Mouse (Mus musculus) layer of hippocampus, adult 11-12 months (tissue): ENCODE data around the gene Olig1.
"Not testable (repeated sequence)": the region's sequence is repeated elsewhere in the genome, so short reads cannot be mapped to it uniquely, and the experiment has no call there.

Experiments
- DNase-seq: peaks from one replicate; pipeline ENCODE4 v3.0.0; 2022; ENCODE audit warnings: low spot score

Olig1 gene

DNA sequence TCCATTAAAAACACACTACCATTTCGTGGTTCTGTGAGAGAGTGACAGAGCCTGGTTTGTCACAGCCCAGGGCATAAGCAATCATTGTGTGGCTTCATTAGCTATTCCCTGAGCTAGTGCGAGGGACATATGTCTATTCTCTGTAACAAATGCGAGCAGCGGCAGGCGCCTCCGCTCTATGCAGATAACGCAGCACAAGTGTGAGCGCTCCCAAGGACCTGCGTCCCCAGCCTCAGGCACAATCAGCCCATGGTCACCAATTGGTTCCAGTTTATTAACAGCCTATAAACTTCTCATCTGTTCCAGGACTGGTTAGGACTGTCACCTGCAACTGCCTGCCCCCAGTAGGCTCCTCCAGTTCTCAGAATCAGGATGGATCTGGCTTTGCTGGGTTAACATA is 23.3 kb upstream of the Olig1 start:
- no peak for DNase-seq

DNA sequence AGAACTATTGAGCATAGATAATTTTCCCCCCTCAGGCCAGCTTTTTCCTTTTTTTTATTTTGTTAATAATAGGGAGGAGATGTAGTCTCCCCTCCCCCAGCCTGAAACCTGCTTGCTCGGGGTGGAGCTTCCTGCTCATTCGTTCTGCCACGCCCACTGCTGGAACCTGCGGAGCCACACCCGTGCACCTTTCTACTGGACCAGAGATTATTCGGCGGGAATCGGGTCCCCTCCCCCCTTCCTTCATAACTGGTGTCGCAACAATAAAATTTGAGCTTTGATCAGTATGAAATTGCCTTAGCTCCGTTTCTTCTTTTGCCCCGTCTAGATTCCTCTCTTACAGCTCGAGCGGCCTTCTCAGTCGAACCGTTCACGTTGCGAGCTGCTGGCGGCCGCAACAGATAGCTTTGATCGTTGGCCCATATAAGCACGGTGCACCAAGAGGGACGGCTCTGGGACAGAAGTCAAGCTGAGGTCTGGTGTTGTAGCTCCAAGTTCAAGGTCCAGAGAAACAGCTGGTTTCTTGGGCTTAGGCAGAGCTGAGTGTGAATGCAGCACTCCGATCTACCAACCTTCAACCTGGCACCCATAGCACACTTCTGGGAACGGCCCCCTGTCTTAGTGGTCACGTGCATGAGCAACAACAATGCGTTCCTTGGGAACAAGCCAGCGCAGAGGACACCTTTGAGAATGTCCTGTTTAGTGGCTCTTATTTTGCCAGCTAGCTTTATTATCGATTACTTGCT is 14.0 kb upstream of the Olig1 start:
- DNase-seq, result not testable (repeated sequence)

DNA sequence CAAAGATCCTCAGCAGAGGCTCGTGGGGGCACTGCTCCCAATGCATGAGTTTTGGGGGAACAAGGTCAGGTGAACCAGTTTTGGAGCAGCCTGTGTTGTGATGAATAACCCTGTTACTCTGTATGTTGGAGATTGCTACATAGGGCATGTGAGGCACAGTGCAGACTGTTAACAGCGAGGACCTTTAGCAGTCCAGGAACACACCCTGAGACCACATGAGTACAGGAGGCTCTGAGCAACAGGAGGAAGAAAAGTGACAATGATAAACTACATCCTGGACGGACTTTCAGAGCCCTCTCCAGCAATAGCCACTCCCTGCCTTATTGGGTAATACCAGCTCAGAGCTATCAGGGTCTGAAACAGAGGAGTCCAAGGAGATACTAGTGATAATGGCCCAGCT is 10.6 kb upstream of the Olig1 start:
- DNase-seq, result no peak

DNA sequence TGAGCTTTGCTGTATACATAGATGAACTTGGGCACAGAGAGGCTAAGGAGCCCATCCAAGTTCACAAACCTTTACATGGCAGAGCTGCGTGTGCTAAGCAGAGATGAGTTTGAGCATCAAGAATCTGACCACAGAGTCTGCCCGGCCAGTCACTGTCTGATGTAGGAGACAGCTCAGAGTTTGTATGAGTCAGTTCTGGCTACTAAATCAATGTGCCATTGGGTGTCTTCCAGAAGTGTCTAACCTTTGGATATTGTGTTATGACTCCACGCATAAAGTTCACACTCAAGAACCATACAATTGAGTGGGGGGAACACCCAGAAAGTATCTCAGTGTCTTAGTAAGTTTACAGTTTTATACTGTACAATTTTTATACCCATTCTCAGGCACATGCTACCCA is 8.7 kb upstream of the Olig1 start:
- no peak for DNase-seq

DNA sequence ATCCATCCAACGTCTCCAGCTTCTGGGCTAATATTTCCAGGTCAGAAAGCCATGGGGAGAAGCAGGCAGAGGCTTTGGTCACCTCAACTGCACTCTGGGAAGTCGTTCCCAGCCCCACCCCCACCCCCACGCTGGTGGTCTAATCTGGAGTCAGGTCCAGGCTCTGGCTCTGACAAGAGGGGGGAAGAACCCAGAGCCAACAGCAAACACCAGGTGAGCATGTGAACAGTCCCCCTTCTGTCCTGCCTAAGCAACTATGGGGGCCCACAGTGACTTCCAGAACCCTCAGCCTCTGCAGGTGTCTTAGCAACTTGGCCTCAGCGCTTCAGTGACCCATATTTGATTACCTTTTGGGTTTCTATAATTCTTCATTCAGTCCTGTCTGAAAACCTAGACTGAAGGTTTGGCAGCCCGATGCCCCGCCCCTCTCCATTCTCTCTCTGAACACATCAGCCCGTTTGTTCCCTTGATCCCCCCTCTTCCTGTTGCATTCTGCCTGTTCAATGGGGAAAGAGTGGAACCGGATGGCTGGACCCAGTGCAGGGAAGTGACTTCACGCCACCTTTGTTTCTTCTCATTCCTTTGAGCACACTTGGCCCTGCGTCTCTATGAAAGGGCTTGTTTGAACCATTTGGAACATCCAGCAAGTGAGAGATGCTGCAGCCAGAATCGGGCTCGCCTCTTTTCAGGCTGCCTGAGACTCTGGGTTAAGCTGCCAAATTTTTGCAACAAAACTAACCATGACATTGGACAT is 6.9 kb upstream of the Olig1 start:
- DNase-seq, result peak; percentile 30

DNA sequence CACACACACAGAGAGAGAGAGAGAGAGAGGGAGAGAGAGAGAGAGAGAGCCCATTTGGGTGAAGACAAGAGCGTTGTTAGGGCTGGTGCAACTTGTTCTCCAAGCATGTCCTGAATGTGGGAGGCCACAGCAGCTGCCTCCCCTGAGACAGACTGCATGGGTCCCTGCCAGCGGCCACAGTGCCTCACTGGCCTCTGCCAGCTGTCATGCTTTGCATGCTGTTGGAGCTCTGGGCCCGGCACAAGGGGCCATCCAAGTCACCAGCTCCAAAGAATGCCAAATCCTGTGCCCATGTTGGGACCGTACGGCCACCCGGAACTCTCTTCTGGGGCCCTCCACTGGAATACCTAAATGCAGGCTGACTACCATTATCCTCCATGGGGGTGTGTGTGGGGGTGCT is 3.6 kb upstream of the Olig1 start:
- peak; percentile 76 for DNase-seq

DNA sequence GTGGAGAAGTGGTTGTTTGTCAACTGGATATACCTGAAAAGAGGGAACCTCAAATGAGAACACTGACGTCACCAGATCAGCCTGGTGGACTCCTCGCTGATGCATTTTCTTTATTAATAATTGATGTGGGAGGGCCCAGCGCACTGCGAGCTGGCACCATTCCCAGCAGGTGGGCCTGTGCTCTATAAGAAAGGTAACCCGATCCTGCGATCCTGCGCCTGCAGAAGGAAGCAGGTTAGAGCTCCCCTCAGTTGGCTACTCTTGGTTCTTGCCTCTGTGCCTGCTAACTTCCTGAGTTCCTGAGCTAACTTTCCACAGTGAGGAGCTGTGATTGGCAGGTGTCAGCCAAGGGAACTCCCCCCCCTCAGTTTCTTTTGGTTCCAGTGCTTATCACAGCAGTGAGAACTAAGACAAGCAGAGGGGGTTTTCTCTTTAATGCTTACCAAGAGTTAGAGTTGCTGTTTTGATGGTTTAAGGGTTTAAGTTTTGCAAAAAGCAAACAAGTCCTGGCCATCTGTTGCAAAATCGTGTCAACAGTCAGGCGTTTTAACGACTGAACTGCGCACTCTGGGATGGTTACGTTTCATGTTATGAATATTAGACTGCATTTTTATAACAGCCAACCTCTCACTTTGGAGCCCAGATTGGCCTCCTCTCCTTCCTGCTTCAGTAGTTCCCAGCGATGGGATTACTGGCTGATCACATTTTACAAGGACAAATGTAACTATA is 684 bp upstream of the Olig1 start:
- no peak for DNase-seq

DNA sequence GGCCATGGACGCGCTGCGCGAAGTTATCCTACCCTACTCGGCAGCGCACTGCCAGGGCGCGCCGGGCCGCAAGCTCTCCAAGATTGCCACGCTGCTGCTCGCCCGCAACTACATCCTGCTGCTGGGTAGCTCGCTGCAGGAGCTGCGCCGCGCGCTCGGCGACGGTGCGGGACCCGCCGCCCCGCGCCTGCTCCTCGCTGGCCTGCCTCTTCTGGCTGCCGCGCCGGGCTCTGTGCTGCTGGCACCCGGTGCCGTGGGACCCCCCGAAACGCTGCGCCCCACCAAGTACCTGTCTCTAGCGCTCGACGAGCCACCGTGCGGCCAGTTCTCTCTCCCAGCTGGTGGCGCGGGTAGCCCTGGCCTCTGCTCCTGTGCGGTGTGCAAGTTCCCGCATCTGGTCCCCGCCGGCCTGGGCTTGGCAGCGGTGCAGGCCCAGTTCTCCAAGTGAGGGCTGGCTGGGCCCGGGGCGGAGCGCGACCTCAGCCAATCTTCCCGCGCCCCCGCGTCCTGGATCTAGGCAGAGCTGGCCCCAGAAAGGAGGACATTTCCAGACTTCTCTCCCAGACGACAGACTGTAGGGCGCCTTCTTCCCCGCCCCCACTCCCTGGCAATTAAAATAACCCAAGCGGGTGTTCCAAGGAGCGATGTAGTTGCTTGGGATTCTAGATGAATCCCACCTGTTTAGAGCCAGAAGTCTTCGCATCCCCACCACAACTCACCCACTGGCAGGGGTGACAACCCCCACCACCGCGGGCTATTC is 820 bp downstream of the Olig1 start:
- peak; percentile 29 for DNase-seq

DNA sequence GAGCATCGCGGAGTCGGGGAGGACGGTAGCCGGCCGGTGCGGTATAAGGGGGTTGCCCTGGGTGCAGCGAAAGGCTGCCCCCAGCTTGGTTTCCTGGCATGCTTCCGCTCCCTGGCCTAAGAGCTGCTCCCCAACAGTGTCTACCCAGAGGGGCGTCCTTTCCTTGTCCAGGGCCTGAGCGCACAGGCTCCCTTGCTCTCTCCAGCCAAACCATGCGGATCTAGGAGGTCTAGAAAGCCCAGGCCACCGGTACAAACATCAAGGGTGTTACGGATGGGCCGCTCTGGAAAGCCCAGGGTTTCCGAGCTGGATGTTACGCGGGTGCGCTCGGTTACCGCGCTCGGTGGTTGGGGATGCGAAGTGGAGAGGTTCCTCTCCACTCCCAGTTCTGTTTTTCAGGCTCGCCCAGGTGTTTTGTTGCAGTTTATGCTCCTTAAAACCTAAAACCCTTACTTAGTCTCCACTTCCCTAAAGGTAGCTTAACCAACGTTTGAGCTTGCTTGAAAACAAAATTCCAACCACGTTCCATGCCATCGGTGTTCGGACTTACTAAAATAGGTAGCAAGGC is 1.5 kb downstream of the Olig1 start:
- DNase-seq, result no peak

DNA sequence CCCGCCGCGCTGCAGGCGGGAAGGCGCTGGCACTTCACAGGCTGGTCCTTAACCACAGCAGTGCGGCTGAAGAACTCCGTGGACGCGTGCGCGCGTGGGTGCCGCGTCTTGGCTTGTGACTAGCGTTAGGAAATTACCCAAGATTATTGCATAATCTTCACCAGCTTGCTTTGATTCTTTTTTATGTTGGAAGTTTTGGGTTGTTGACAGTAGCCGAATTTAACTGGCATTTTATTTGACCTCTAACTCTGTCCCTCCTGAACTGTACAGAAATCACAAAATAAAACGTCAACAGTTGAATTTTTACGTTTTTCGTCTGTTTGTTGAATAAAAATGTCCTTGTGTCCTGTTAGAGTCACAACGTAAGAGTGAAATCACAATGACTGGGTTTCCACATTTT is 2.1 kb downstream of the Olig1 start:
- no peak for DNase-seq

DNA sequence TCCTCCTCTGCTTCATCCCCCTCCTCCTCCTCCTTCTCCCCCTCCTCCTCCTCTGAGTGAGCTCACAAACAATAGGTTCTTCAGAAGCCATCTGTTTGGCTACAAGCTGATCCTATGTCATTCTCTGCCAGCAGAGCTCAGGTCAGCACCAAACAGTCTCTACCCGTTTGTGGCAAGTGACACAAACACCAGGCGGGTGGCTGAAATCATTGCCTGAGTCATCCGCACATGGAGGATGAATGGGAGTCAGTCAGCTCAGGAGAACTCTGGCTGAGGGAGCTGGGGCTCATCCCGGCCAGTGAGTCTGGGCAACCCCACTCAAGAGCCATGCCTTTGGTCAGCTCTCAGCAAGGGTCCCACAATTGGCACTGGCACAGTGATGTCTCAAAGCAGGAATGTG is 10.9 kb downstream of the Olig1 start:
- peak; percentile 51 for DNase-seq

DNA sequence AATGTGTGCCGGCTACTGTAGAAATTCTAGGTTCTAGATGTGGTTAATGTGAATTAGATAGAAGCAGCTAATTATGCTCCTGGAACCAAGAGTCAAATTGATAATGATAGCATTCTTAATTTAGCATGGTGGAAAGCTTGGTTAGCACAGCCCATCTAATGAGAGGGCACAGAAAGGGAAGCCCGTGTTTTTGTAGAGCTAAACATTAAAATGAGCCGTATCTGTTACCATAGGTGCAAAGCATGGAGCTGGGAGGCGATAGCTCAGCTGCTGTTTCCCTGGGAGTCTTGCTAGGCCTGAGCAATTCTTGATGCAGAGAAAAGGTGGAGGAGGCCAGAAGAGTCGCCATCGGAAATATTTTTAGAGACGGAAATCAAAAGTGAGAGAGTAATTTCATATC is 22.5 kb downstream of the Olig1 start:
- no peak for DNase-seq

DNA sequence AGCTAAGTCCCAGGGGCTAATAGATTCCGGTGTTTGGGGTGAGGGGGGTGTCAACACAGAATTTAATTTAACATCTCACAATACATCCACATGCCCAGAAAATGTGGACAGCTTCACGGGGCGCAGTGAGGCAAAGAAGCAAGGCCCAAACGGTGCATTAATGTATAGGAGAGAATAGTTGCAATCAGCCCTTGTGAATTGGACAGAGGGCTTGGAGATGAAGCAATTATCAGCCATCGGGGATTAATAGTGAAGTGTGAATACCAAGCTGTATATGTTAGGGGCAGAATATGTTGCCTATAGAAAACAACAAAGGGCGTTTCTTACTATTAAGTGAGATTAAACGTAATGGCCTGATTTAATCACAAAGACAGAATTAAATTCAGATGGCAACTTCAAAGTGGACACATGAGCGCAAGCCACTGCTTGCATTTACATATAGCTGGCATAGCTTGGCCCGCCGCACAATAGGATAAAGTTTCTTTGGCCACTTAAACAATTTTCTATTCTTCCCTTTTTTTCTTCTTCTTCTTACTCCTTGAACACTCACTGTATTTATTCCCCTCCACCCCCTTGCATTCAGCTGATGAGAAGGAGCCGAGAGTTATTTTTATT is 23.3 kb downstream of the Olig1 start:
- no peak for DNase-seq

DNA sequence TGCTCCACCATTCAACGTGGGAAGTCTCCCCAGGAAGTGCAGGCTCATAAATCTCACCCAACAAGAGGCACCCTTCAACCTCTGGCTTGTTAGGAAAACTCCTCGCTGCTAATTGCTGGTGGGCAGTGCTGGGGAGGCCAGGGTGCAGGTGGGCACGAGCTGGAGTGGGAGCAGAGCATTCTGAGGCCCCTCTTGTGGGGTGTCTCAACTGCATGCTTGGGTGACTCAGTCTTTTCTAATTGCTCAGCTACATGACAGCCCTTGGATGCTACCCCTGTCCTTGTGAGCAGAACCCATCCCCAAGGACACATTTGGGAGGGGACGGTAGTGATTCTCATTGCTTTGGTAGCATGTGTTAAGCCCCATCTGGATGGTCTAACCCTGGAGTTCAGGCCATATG is 28.2 kb downstream of the Olig1 start:
- DNase-seq, result no peak

DNA sequence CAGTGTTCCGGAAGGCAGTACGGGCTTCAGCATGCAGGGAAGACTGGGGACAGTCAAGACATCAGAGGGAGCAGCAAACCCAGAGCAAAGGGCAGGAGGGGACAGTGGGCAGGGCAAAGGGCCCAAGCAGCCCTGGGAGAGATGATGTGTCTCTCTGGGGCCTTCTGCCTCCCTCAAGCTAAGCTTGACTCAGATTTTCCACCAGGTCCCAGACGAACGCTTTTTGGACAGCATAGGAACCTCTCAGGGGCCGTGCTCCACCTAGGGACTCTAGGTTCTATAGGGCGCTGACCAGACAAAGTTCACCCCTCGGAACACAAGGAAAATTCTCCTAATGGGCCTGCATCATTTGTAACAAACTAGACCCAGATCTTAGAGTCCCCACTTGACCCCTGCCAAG is 29.8 kb downstream of the Olig1 start:
- DNase-seq, result no peak

DNA sequence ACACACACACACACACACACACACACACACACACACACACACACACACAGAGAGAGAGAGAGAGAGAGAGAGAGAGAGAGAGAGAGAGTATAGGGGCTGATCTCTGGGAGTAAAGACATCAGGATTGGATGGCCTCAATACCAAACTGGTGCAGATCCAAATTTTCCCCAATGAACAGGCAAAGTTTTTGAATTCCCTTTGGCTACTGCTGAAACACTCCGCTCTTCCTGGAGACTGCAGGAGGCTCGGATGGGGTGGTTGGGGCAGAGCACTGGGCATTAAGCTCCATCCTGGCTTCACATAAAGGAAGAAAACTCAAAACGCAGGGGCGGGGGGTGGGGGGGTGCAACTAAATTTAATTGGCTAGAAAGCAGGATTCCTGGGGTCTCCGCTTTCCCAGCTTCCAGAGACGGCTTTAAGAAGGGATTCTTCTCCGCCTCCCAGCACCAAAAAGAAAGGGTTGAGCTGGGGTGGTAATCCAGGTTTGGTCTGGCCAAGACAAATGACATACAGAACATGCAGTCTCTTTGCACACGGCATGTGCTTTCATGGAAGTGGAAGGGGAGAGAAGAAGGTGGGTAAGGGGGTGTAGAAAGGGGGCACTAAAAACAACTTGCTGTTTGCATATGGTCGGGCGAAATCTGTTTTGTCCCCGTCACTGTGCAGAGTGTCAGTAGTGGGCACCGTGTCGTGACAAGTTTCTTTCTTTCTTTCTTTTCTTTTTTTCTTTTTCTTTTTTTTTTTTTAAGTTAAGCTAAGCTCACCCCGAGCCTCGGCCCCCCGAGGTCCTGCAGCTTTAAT is 31.3 kb downstream of the Olig1 start:
- no peak for DNase-seq

DNA sequence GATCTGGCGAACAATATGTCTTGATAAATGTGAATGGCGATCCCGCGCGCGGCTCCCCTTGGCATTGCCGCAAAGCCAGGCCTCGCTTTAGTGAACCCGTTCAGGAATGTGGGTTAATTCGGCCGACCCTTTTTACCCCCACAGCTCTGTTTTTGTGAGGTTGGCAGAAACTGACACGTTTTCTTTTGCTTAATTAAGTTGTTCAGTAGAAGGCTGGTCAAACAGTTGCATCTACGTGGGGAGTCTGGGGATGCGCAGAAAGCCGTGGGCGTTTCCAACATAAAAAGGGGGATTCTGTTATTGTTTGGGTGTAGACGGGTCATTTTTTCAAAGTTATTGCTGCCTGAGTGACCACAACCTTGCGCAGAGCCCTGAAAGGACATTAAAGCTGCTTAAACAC is 31.9 kb downstream of the Olig1 start:
- no peak for DNase-seq

DNA sequence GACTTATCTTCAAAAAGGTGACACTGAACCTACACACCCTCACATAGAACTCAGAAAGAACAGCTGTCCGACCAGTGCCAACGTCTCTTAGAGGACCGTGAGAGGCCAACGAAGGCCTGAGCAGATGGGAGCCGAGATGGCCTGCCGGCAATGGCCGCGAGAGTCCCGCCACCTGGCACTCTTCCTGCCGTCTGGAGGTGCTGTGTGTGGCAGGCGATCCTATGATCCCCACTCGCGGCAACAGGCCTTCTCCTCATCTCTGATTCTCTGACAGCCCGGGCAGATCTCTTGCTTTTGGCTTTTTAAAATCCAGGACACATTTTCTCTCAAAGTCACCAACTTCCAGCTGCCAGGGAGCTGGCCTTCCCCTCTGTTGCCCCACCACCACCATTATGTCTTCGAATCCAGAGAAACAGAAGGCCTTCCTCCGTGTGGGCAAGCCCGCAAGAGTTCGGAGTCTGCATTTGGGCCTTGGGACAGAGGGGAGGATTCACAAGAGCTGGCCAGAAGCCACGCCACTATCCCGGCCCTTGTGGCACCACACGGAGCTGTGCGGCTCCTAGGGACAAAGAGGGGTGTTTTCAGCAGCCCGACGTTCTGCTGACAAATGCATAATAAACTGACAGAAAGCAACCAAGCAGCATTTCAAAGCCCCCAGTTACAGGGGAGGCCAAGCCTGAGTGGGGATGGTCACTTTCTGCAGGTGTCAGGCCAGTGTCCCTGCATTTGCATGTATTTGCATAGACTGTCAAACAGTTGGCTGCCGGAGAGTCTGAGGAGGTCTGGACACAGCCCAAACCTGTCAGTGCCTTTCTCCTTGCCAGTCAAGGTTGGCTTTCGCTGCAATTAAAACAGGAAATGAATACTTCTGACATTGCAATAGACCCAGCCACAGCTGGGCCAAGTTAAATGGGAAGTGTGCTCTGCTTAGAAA is 34.5 kb downstream of the Olig1 start:
- peak; percentile 65 for DNase-seq

DNA sequence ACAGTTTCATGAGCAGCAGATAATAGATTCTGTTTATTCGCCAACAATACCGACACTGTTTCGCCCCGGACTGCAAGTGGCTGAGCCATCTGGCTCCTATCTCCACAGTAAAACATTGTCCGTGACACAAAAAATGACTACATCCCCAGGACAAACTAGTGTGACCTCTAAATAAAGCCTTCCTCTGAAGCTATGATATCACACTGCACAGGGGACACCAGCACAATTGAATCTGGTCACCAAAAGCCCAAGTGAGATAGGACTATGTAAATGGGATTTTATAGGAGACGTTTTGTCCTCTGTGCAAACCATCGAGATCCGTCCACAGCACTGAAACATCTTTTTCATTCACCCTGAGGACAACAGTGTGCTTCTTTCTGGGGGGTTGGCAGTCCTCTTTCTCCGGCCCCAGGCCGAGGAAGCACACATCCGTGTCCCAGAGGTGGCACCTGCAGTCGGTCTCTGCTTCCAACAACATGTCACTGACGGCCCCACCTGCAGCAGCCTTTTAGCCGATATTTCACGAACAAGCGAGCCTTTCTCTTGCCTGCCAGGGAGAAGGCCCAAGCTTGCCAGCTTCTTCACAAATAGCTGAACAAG is 36.0 kb downstream of the Olig1 start:
- DNase-seq, result peak; percentile 65
